Comparison of ENCODE assay signal across 8 mouse cellular contexts in genomic region chr9:13298513-13298878, GRCm38 (mm10). TPM values are rescaled to one million over a fixed set of nuclear protein-coding genes. Genes with fewer than 3 reads are reported as not detected.
DNase-seq lines count a peak whose midpoint lies in the region; ATAC-seq and TF ChIP-seq lines count a peak whose summit lies in the region.

No protein-coding gene starts in this region.

- TF ChIP-seq EP300 in lung, postnatal 0 days (IDR thresholded peaks at IDR 0.05) = no peak

- peak overlapping the region; percentile 68 for H3K9ac ChIP-seq in lung, postnatal 0 days (replicated peaks; ENCODE audit: low read depth)
- peak overlapping the region; percentile 75 for H3K9ac ChIP-seq in forebrain, embryonic 11.5 days (ENCODE audit: low read length)
- H3K9ac ChIP-seq in limb, embryonic 13.5 days = peak overlapping the region; percentile 75

- TF ChIP-seq CTCF in lung, postnatal 0 days (IDR thresholded peaks at IDR 0.05) = no peak
- no peak for TF ChIP-seq CTCF in small intestine, adult 2 months (IDR thresholded peaks at IDR 0.05; ENCODE audit: extremely low read depth, insufficient read length, insufficient replicate concordance, low read depth, low read length)

- WGBS in lung, postnatal 0 days = 14% methylated on average over 9 of the region's 9 CpGs
- WGBS in forebrain, embryonic 11.5 days = 22% methylated on average over 9 of the region's 9 CpGs
- WGBS in limb, embryonic 13.5 days = 29% methylated on average over 9 of the region's 9 CpGs
- WGBS in small intestine, adult 2 months = 32% methylated on average over 9 of the region's 9 CpGs

- H3K36me3 ChIP-seq in lung, postnatal 0 days (ENCODE audit: insufficient read depth, low read length) = no peaks in the 10 kb centered on the region
- no peaks in the 10 kb centered on the region for H3K36me3 ChIP-seq in forebrain, embryonic 11.5 days (ENCODE audit: control insufficient read depth, insufficient read depth, low read length)
- no peaks in the 10 kb centered on the region for H3K36me3 ChIP-seq in limb, embryonic 13.5 days
- no peaks in the 10 kb centered on the region for H3K36me3 ChIP-seq in small intestine, adult 2 months (ENCODE audit: control insufficient read depth, insufficient read depth, low read length)

- peak overlapping the region; percentile 79 for H3K27ac ChIP-seq in lung, postnatal 0 days (ENCODE audit: low read length)
- H3K27ac ChIP-seq in forebrain, embryonic 11.5 days (ENCODE audit: low read depth, low read length) = 0 out of 2 replicates have a peak overlapping the region, but pooled peaks have one; percentile 53
- H3K27ac ChIP-seq in limb, embryonic 13.5 days = no peak overlapping the region
- peak overlapping the region; percentile 40 for H3K27ac ChIP-seq in small intestine, adult 2 months (ENCODE audit: insufficient read depth, low read depth, low read length)

- no peaks in the 10 kb centered on the region for H3K27me3 ChIP-seq in lung, postnatal 0 days (replicated peaks; ENCODE audit: insufficient read depth, low read length)
- no peaks in the 10 kb centered on the region for H3K27me3 ChIP-seq in forebrain, embryonic 11.5 days (ENCODE audit: control insufficient read depth, insufficient read depth, low read length)
- no peaks in the 10 kb centered on the region for H3K27me3 ChIP-seq in limb, embryonic 13.5 days
- H3K27me3 ChIP-seq in small intestine, adult 2 months (ENCODE audit: control insufficient read depth, insufficient read depth, low read length) = no peaks in the 10 kb centered on the region

- H3K4me1 ChIP-seq in lung, postnatal 0 days (ENCODE audit: insufficient read depth, low read depth, low read length) = peaks cover 40% of the 10 kb centered on the region
- H3K4me1 ChIP-seq in forebrain, embryonic 11.5 days (replicated peaks; ENCODE audit: control insufficient read depth, insufficient read depth, low read length) = peaks cover 29% of the 10 kb centered on the region
- peaks cover 48% of the 10 kb centered on the region for H3K4me1 ChIP-seq in limb, embryonic 13.5 days
- peaks cover 10% of the 10 kb centered on the region for H3K4me1 ChIP-seq in small intestine, adult 2 months (ENCODE audit: control insufficient read depth, insufficient read depth, insufficient read length, low read length)

- H3K4me2 ChIP-seq in lung, postnatal 0 days (replicated peaks; ENCODE audit: low read depth, low read length) = peak overlapping the region; percentile 75
- peak overlapping the region; percentile 92 for H3K4me2 ChIP-seq in forebrain, embryonic 11.5 days (ENCODE audit: low read depth, low read length, severe bottlenecking)
- peak overlapping the region; percentile 97 for H3K4me2 ChIP-seq in limb, embryonic 13.5 days (replicated peaks)

- no peak for TF ChIP-seq POLR2A in small intestine, adult 2 months (IDR thresholded peaks at IDR 0.05; ENCODE audit: low read depth, low read length)

- no peak for DNase-seq in lung, postnatal 0 days (ENCODE audit: low spot score)
- DNase-seq in lung, postnatal 14 days = no peak
- DNase-seq in forebrain, embryonic 11.5 days (ENCODE audit: low spot score) = no peak
- DNase-seq in adrenal gland, adult 18-20 months (ENCODE audit: low spot score in 2 of 2) = no peak
- DNase-seq in right cerebral cortex, postnatal 4 days = no peak

- no peak for ATAC-seq in lung, postnatal 0 days
- no peak for ATAC-seq in forebrain, embryonic 11.5 days (replicated peaks; ENCODE audit: low FRiP score)
- no peak for ATAC-seq in limb, embryonic 13.5 days (ENCODE audit: low FRiP score, low read depth)
- ATAC-seq in inflammation-experienced regulatory T-cells, adult 6 months = no peak

- H3K9me3 ChIP-seq in lung, postnatal 0 days (ENCODE audit: low read length) = no peaks in the 10 kb centered on the region
- no peaks in the 10 kb centered on the region for H3K9me3 ChIP-seq in forebrain, embryonic 11.5 days (ENCODE audit: control insufficient read depth, low read length)
- no peaks in the 10 kb centered on the region for H3K9me3 ChIP-seq in limb, embryonic 13.5 days

- peak overlapping the region; percentile 65 for H3K4me3 ChIP-seq in lung, postnatal 0 days (ENCODE audit: low read depth, low read length)
- H3K4me3 ChIP-seq in forebrain, embryonic 11.5 days (ENCODE audit: low read depth, low read length) = peak overlapping the region; percentile 42
- peak overlapping the region; percentile 60 for H3K4me3 ChIP-seq in limb, embryonic 13.5 days
- peak overlapping the region; percentile 59 for H3K4me3 ChIP-seq in small intestine, adult 2 months (ENCODE audit: low read depth, low read length)

RNA-seq across cellular contexts. Expression of gene Maml2, which starts 0.7 kb away (rescaled TPM):
- 15.1 and 15.9 TPM in 2 replicates for polyA plus RNA-seq in lung, postnatal 0 days (2015; fragmentation: Nextera tagmentation; extraction: Ambion mirVana)
- polyA plus RNA-seq in forebrain, embryonic 11.5 days (2014; fragmentation: Nextera tagmentation; extraction: Ambion mirVana) = 9.8 and 9.9 TPM in 2 replicates
- 14.8 and 15.9 TPM in 2 replicates for polyA plus RNA-seq in limb, embryonic 13.5 days (2015; fragmentation: Nextera tagmentation; extraction: Ambion mirVana)
- polyA plus RNA-seq in small intestine, adult 2 months (2012; rRNA removed) = 1.6 and 2.8 TPM in 2 replicates
- total RNA-seq in adrenal gland, adult 18-20 months (2021) = 1 to 10 TPM; 5.0 to 6.5 TPM
- 10 to 100 TPM; 32.1 to 46.4 (median 45.1) TPM for polyA plus RNA-seq in inflammation-experienced regulatory T-cells, adult 6 months (2017; shearing (Covaris generic))

RNA-seq across cellular contexts. Expression of gene Ccdc82, which starts 51.7 kb away (rescaled TPM):
- 7.4 and 9.3 TPM in 2 replicates for polyA plus RNA-seq in lung, postnatal 0 days (2015; fragmentation: Nextera tagmentation; extraction: Ambion mirVana)
- polyA plus RNA-seq in forebrain, embryonic 11.5 days (2014; fragmentation: Nextera tagmentation; extraction: Ambion mirVana) = 10.9 and 12.3 TPM in 2 replicates
- 5.9 and 6.8 TPM in 2 replicates for polyA plus RNA-seq in limb, embryonic 13.5 days (2015; fragmentation: Nextera tagmentation; extraction: Ambion mirVana)
- polyA plus RNA-seq in small intestine, adult 2 months (2012; rRNA removed) = 1.7 and 4.1 TPM in 2 replicates
- total RNA-seq in adrenal gland, adult 18-20 months (2021) = 10 to 100 TPM; 14.4 to 15.2 TPM
- 10 to 100 TPM; 37.1 to 54.3 (median 49.1) TPM for polyA plus RNA-seq in inflammation-experienced regulatory T-cells, adult 6 months (2017; shearing (Covaris generic))

RNA-seq across cellular contexts. Expression of gene Jrkl, which starts 52.9 kb away (rescaled TPM):
- 7.8 and 9.2 TPM in 2 replicates for polyA plus RNA-seq in lung, postnatal 0 days (2015; fragmentation: Nextera tagmentation; extraction: Ambion mirVana)
- 8.6 and 9.0 TPM in 2 replicates for polyA plus RNA-seq in forebrain, embryonic 11.5 days (2014; fragmentation: Nextera tagmentation; extraction: Ambion mirVana)
- 10.3 and 10.6 TPM in 2 replicates for polyA plus RNA-seq in limb, embryonic 13.5 days (2015; fragmentation: Nextera tagmentation; extraction: Ambion mirVana)
- 0.03 and 0.09 TPM in 2 replicates for polyA plus RNA-seq in small intestine, adult 2 months (2012; rRNA removed)
- 1 to 10 TPM; 5.9 to 6.6 TPM for total RNA-seq in adrenal gland, adult 18-20 months (2021)
- 1 to 10 TPM; 2.2 to 4.3 (median 3.8) TPM for polyA plus RNA-seq in inflammation-experienced regulatory T-cells, adult 6 months (2017; shearing (Covaris generic))
